Mouse (Mus musculus) heart, postnatal 36 days (tissue): ENCODE data around the gene Uspl1. TPM values are rescaled to one million over a fixed set of nuclear protein-coding genes. Genes with fewer than 3 reads are reported as not detected.

Source experiments
- DNase-seq, 2 experiments: peaks; one replicate each; pipeline ENCODE4 v3.0.0; 2021 to 2022
- intact Hi-C: fragments of 180-260 bp; cut with DNase I; formaldehyde crosslinking; loops from one replicate; pipeline ENCODE4 v1.15.1; 2025
- total RNA-seq, 2 experiments: library from RNA; stranded (reverse); gene quantifications; 2 replicates each; pipeline ENCODE4 v1.2.3; 2021

Gene Uspl1
- total RNA-seq, 2 experiments from 2014 or later, result 18.3 to 18.6 TPM

DNA sequence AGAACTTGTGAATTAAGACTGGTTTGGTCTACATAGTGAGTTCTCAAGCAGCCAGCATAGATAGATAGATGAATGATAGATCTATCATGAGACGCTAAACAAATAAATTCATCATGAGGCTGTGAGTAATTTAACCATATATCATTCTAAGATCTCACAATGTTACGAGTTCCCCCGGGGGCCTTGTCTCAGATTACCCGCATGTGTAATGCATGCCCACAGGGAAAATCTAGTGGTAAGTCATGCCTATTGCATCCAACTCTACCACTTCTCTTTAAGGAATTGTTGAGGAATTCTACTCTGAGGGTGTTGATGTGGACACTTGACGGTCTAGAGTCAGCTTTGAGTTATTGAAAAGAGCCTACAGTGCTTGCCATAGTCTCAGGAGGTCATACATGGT lies 22.1 kb downstream of the Uspl1 start:
- no peak for DNase-seq
- intact Hi-C loops, result no loop called here

DNA sequence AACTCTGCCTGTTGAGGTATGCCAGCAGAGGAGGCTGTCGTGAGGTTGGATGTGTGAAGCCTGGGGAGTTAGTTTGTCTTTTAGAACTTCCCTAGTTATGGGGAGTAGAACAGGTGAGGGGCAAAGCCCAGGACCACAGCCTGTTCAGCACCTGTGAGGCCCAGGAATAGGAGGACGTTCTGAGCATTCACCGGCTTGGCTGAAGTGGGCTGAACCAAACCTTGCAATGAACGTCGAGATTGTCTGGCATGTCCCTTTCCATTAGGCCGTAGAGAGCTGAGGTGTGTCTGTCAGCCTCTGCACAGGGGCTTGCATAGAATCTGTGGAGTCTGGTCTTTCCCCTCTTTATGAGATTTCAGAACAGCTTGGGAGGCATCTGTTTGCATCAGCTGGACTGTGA lies 23.5 kb downstream of the Uspl1 start:
- intact Hi-C loops, result no loop called here
- DNase-seq, result no peak

DNA sequence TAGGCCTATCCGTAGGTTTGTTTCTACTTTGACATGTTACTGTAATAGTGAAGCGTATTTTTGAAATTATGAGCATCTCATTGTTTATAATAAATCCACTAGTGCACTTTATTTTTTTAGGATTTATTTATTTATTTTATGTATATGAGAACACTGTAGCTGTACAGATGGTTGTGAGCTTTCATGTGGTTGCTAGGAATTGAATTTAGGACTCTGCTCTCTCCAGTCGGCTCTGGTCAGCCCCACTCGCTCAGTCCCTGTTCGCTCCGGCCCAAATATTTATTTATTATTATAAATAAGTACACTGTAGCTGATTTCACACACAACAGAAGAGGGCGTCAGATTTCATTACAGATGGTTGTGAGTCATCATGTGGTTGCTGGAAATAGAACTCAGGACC lies 24.6 kb downstream of the Uspl1 start:
- no peak for DNase-seq
- intact Hi-C loops, result no loop called here

DNA sequence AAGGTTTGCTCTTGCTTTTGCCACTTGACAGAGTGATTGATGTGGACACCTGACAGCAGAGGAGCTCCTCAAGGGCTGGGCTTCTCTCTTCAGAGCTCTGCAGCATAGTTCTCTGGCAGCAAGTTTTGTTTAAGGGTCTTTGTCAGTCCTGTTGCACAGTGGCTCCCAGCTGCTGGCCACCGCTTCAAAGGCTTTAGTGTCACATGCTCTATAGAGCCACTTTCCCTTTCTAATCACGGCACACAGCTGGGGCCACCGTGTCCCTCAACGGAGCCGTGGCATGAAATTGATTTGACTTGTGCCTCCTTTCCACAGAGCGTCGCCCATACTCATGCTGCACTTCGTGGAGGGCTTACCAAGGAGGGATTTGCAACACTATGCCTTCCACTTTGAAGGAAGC lies 25.2 kb downstream of the Uspl1 start:
- intact Hi-C loops, result no loop called here
- DNase-seq, result peak in 1 of 2 experiments; percentile 14

DNA sequence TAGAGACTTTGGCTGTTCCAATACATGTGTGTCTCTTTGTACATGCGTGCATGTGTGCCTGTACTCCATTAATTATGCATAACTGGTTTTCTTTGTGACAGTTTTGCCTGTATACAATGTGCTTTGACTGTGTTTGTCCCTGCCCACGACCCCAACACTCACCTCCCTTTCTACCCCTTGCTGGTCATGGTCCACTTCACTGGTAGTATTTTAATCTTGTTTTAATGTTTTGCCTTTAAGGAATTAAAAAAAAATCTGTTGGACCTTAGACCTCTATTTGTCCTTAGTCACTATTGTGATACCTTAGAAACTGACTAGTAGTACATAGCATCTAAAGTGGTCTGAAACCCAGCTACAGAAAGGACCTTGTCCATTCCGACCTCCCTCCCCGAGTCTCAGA lies 26.9 kb downstream of the Uspl1 start:
- no peak for DNase-seq
- intact Hi-C loops, result no loop called here

DNA sequence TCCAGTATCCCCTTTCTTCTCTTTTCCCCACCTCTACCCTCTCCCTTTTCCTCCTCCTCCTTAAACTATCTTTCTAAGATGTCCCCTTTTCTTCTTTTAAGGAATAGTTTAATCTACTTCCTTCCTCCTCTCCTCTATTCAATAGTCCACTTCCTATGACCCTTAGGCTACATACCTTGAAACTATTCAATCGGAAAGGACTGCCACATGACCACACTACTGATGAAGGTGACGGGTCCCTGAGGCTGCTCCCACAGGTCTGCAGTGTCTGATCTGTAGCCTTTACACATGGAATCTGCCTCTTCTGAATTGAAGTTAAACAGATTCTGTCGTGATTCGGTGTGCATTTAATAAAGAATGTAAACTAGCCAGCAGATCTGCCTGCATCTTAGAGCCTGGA lies 28.7 kb downstream of the Uspl1 start:
- intact Hi-C loops, result no loop called here
- DNase-seq, result no peak

DNA sequence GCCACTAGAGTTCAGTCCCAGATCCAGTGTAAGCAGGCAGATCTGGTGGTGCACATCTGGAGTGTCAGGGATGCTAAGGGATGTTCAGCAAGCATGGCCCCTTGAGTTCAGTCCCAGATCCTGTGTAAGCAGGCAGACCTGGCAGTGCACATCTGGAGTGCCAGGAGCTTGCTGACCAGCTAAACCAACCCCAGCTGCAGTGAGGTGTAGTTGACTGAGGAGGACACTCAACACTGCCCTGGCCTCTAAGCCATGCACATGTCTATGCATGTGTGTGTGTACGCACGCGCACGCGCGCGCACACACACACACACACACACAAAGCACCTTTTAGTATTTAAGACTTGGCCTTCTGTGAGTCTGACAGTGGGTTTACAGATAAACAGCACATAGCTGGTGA lies 31.4 kb downstream of the Uspl1 start:
- intact Hi-C loops, result no loop called here
- DNase-seq, result no peak

DNA sequence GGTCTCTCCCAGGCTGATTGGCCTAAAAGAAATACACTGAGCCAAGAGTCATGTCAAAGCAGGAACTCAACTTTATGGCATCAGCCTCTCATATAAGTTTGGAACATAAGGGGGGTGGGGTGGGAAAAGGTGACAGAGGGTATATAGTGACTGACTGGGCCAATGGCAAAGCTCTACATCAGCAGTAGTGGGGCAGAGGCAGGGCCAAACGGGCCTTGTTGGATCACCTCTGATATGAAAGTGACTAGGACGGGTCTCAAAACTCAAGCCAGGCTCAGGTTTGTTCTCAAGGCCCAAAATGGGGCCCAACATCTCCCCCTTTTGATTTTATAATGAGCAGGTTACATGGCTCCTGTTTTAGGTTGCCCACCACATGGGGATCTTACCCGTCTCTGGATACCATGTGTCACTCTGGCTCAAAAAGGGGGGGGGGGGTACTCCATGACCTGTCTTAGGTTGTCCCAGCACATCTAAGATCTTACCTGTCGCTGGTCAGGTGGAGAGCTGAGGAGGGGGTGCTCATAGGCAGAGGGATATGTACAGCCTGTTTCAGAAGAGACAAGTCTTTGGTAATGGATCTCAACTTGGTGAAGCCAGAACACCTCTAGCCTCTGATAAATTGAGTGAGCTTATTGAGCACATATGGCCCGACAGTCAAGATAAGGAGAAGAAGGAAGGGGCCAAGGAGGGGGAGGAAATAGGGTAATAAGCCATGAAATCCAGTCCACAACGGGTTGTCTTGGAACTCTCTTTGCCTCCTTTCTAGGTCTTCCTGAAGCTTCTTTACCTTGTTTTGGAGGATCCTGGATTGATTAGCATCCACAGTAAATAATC lies 33.6 kb downstream of the Uspl1 start:
- no peak for DNase-seq
- intact Hi-C loops, result no loop called here

DNA sequence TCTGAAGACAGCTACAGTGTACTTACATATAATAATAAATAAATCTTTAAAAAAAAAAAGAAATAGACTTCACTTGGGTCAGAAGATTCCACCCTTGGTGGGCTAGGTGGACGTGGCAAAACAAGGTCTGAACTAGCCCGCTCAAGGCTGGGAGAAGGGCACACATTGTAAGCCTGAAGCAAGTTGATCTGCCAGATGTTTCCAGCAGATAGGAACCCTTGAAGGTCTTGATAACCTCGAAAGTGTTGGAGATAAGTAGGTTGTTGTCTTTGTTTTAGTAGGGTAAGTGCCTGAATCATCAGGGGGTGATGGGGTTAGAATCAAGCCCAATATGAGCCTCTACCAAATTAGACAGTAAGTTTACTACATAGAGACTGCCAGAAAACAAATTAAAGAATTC lies 35.3 kb downstream of the Uspl1 start:
- DNase-seq, result no peak
- intact Hi-C loops, result no loop called here

DNA sequence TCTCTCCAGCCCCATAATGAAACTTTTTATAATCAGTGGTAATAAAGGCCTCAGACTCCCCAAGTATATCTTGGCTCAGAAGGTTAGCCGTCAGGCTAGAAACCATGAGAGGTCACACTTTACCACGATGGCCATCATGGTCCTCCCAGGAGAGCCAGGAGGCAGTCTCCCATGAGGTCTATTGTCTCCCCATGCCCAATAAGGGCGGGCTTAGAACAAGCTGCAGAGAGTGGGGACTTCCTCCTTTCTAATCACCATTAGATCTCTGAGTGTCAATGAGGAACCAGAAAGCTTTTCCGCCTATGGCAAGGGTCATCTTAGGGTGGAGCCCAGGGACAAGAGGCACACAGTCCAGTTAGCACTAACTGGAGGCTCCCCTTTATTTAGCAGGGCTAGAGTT lies 37.2 kb downstream of the Uspl1 start:
- intact Hi-C loops, result no loop called here
- no peak for DNase-seq

DNA sequence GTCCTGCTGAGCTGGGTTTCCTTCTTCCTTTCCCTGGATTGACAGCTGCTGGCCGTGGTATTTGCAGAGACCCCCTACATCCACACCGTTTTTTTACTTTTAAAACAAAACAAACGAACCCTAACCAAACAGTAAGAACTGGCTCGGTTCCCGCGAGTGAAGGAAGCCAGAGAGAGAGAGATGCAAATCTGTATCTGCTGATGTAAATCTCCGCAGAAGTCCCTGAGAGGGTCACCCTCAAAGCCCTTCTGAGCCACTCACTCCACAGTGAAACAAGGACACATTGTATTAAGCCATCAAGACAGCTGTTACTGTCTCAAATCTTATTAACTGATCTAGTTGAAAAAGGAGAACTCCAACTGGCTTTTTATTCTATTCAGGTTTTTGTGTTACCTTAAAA lies 40.5 kb downstream of the Uspl1 start:
- intact Hi-C loops, result loop anchor here (5.0 kb wide), 1 partner anchor 172 kb away; no protein-coding TSS in a partner anchor
- DNase-seq, result no peak

DNA sequence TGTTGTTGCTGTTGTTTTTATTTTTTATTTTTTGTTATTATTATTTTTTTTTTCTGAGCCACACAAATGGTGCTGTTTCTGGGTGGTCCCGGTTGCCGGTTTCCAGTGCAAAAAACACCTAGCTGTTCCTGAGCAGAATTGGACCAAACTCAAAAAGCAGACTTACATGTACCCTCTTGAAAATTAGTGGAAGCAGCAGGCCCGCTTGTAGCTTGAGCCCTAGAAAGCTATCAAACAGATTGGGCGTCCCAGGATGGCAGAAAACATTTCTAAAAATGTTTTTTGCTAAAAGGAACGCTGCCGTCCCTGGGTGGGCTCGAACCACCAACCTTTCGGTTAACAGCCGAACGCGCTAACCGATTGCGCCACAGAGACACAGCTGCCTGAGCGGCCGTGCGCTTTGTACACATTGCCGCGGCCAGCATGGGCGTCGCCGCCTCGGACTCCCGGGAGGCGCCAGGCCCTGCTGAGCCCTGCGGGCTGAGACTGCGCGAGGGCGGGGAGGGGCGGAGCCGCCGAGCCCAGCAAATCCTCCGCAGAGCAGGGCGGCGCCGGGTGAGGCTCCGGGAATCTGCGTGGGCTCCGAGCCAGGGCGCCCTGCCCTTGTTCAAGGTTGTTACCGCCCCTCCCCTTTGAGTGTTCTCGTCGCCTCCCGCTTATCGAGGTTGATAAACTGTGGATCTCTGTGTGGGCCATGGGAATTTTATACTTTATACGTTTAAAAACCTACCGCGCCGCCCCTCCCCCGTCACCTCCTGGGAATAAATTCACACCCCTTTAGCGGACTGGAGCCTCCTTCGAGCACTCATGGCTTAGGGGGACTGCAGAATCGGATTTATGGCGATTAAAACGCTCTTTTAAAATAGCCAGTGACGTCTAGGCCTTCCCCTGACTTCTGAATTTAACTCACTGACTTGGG lies 44.8 kb downstream of the Uspl1 start:
- intact Hi-C loops, result loop anchor here (2.0 to 5.0 kb wide), 2 partner anchors 44 to 177 kb away; partner anchors contain the start of genes Hmgb1 and Uspl1
- DNase-seq, result peak; percentile 100

DNA sequence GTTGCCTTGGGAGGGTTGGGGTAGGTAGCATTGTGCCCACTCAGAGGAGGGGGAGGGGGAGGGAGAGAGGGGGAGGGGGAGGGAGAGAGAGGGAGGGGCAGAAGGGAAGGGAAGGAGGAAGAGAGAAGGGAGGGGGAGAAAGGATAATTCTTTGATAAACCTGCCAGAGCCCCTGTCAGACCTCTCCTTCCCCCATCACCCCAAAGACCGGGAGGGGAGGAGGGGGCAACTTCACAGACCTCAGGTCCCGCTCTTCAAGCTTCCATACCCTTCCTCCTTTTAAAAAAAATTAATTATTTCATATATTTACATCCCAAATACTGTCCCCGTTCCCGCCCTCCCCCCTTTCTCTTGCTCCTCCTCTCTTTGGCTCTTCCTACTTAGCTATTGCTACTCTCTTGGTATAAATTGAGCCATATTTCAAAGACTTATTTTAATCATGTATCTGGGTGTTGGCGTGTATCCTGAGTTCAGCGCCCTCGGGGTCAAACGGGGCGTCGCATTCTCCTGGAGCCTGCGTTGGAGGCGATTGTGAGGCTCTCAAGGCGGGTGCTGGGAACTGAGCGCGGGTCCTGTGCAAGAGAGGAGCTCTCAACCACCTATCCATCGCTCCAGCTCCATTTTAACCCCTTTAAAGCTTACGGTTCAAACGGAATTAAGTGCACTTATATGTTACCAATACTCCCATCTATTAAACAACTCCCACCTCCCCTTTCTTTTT lies 45.6 kb downstream of the Uspl1 start:
- no peak for DNase-seq
- intact Hi-C loops, result loop anchor here (2.0 to 5.0 kb wide), 3 partner anchors 45 to 302 kb away; partner anchors contain the start of genes Hmgb1, Katnal1 and Uspl1

DNA sequence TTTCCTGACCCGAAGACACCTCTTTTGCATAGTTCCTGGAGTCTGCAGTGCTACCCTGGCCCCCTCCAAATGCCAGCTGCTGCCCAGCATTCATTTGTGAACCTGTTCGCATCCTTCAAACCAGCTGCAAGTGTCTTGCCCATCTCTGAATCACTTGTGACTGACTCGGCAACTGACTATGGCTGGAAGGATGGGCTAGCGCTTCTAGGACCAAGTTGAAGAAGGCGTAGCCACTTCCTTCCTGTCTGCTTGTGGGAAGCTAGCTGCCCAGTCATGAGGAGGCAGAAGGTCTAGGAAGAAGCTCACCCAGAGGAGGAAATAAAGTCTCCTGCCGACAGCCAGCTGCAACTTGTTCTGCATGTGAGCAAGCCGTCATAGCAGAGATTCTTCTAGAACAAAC lies 50.9 kb downstream of the Uspl1 start:
- no peak for DNase-seq
- intact Hi-C loops, result no loop called here

DNA sequence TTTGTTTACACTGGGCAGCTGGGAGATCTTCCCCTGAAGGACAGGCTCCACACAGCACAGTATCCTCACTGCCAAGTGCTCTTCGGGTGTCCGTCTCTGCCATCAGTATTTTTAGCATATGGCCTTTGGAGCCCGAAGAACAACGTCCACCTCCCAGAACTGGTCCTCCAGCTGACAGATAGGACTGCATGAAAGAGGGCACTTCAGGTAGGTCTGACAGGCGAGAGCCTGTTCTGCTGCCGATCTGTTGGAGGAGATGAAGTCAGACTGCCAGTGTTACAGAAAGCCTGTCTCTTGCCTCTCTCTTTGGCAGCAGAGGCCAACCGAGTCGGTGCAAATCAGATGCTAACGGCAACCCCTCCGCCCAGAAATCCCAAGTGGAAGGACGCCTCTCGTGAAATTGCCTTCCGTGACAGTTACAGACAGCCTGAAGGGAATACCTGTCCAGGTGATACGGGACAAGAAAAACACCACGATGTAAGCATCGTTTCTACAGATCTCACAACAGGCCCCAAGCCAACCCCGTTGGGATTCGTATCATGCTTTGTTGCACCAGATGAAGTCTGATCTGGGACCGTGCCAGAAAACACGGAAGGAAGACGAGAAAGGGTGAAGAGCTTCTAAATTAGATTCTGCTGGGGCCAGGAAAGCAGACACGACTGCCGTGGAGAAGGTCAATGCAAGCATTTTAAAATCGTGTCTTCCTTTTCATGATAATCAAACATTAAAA lies 53.2 kb downstream of the Uspl1 start:
- no peak for DNase-seq
- intact Hi-C loops, result no loop called here

DNA sequence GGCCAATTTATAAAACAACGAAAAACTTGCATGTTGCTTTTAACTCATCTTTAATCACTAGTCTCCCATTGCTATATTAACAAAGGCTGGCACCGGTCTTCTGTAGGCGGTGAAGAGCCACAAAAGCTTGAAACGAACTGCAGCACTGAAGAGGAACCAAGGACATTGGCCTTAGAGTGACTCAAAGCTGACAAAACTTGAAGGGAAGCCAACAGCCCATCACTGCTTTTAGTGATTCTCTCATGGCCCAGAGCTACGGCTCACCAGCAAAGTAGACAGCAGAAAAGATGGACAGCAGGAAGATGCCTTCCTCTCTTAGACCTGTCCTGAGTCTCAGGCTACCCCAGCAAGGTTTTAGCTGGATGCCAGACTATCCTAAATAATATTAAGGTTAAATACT lies 58.3 kb downstream of the Uspl1 start:
- no peak for DNase-seq
- intact Hi-C loops, result no loop called here

DNA sequence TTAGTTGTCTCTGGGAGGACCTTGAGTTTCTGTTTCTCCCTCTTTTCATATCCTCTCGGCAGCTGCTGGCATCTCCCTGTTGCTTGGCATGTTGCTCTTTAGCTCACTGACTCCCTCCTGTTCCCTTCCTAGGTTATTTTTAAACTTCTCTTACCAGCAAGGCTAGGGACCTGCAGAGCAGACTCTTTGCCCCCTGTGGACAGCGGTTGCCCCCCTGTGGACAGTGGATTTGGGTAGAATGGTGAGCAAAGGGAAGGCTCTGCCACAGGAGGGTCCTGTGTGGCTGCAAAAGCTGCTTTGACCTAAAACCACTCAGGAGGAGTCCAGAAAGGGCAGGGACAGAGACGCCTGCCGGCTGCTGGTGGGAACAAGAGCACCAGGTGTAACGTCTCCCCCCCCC lies 58.9 kb downstream of the Uspl1 start:
- DNase-seq, result no peak
- intact Hi-C loops, result no loop called here

DNA sequence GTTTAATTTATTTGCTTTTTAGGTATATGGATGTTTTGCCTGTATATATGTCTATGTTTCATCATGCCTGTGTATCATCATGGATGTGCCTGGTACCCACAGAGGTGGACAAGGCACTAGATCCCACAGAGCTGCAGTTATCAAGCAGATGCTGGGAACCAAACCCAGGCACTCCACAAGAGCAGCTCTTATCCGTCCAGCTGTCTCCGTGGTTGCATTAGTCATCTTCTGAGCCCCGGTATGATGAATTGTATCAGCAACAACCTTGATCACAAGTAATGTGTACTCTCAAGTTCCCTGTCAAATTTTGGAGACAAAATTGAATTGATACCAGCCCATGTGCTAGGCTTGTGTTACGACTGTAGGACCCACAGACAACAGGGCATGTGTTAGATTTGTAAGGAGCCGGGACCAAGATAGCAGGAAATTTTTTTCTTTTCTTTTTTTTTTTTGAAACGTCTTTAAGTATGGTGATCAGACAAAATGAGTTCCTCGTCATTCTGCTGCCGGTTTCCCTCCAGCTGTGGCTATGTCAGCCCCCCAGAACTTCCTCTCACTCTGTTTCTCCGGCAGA lies 61.3 kb downstream of the Uspl1 start:
- intact Hi-C loops, result loop anchor here (5.0 kb wide), 1 partner anchor 173 kb away; no protein-coding TSS in a partner anchor

DNA sequence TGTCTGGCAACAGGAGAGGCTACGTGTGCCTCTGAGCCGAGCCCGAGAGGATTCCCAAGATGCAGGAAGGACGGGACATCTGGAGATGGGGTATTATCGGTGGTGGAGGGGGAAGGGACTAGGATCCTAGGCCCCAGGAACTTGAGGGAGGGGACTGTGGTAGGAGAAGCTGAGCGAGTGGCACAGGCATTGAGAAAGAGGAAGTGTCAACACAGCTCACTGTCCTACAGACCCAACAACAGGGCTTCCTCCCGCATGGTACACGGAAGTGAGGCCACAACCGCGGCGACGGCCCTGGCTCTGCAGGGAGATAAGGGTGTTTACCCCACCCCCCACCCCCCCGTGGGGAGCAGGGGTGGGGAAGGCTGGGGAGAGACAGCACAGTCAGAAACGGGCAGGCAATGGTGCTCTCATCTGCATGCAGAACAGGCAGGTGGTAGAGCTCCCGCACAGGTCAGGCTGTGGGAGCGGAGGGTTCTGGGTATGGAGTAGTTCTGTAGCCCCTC lies 61.9 kb downstream of the Uspl1 start:
- peak; percentile 52 to 55 for DNase-seq
- intact Hi-C loops, result loop anchor here (5.0 kb wide), 1 partner anchor 174 kb away; no protein-coding TSS in a partner anchor

More for the DNA sequence above, 61.3 kb downstream of the Uspl1 start:
- no peak for DNase-seq
